Mouse (Mus musculus): ENCODE measurements around the gene Sipa1.

Sipa1 gene

DNA sequence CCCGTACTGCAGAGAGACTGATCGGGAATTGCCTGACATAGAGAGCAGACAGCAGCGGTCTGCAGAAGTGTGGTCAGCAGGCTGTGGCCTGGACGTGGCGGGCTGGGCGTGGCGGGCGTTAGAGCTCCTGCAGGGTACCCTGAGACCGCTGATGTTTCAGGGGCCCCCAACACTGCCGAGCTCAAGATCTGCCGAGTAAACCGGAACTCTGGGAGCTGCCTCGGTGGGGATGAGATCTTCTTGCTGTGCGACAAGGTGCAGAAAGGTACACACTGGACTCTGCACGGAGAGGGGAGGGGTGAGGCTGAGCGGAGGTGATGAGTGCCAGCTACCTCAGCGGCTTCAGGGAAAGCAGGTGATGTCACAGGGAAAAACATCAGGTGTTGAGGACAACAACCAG lies 22.5 kb downstream of the Sipa1 start:
- no peak for DNase-seq

DNA sequence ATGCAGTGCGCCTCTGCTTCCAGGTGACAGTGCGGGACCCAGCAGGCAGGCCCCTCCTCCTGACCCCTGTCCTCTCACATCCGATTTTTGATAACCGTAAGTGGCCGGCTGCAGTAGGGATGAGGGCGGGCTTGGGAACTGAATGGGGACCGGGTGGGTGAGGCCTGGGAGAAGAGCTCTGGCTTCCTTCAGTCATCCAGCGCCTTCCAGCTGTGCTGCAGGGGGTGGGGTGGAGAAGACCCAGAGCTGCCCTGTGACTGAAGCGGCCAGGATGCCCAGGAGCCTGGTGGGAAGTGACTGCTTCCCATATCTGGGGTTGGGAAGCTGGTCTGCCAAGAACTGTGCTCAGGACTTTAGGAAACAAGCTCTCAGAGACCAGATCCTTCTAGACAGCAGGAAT lies 23.2 kb downstream of the Sipa1 start:
- DNase-seq = no peak

GRCm38 (mm10) chr19:5638416-5639005 lies 25.0 kb downstream of the Sipa1 start:
- no peak for DNase-seq

DNA sequence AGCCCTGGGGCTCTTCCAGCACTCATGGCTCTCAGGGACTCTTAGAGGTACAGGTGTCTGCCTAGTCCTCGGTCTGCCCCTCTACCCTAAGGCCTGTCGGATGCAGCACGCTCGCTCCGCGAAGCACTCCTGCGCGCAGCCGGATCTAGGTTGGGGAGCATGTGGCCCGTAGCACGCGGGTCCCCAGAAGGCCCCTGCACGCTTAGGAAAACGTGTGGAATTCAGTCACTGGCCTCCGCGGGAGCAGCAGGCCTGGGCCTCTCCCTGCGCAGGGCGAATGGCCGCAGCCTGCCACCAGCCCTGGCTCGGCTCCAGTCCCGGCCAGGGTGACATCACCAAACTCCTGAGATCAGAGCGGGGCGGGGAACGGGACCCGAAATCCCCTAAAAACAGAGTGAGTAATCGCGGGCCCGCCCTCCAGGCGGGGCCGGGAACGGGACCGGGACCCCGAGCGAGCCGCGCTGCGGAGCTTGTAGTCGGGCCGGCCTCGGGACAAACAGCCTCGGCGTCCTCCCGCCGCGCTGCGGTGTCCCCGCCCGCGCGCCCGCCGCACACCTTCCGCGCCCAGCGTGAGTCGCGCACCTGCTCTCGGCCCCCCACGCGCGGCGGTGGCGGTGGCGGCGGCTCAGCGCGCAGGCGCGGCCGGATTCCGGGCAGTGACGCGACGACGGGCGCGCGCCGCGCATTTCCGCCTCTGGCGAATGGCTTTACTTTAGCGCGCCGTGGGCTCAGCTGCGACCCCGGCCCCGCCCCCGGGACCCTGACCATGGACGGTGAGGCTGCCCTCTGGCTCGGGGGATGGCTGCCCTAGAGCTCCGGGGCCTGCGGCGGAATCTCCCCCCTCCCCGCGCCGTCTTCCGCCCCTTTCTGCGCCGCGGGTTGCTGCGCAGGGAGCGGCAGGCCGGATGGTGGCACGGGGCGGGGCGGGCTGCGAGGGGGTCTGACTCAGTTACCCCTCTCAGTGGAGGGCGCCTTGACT lies 26.1 kb downstream of the Sipa1 start, which contains the start of gene Rela:
Gene Rela (plus strand): TSS at position 415 of the 979 bp plus-strand sequence.
- DNase-seq = peak; percentile 92

DNA sequence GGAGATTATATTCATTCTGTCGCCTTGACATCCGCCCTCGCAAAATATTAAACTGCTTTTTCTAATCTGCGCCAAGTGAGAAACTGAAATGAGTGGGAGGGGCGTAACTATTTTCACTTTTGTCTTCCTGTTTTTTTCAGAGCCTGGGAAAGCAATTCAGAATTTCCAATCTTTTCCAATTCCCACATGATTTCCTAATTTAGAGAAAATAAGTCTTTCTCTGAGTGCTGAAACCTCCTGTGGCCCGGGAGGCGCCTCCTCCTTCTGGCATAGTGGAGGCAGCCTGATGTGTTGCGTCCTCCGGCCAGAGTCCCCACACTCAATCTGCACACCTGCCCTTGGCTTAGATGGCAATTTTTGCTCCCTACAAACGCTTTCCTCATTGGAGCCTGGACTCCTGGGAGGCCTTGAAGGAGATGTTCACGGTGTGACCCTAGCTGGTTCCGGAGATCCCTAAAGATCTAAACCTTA lies 26.9 kb downstream of the Sipa1 start:
- peak; percentile 34 for DNase-seq

DNA sequence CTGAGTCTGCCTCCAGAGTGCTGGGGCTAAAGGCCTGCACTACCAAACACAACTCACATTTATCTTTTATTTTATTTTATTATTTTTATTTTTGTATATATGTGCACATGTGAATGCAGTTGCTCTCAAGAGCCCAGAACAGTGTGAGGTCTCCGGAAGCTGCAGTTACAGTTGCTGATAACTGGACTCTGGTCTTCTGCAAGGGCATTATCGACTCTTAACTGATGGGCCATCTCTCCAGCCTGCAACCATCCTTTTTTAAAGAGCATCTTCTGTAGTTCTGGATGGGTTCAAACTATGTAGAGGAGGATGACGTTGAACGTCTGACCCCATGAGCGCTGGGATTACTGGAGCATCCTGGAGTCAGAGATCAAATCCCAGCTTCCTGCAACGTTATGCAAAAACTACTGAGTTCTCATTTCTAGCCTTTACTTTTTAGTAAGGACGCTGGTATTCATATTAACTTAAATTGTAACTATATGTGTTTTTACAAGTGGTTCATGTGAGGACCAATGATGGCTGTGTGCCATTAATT lies 27.4 kb downstream of the Sipa1 start:
- DNase-seq = no peak

- DNase-seq = no peak
Measured at GRCm38 (mm10) chr19:5632120-5632519, 31.4 kb downstream of the Sipa1 start.

DNA sequence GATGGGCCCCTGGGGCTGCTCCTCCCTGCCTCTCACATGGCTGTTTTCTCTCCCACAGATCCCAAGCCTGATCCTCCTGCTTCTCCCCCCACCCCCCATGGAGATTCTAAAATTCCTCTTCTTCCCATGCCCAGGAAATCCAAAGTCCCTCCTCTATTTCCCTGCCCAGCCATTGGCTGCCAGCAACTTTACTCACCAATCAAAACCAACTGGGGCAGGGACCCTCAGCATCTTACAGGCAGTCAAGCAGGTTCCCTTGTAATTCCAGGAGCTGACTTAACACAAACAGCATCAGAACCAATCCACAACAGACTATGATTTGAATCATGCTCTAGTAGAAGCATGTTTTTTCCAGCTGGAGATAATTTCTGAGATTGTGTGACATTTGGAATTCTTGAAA lies 33.6 kb downstream of the Sipa1 start:
- DNase-seq = no peak

DNA sequence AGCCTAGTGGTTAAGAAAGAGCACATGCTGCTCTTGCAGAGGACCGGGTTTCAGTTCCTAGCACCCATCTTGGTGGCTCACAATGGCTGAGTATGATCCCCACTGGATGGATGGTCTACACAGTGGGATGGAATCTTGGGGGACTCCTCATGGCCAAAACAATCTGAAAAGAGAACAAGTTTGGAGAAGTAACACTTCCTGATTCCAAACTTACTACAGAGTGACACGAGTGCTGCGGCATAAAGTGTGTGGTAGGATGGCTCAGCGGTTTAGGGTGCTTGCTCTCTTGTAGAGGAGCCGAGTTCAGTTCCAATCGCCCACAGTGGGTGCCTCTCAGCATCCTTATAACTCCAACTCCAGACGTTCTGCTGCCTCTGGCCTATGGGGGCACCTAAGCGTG lies 38.2 kb downstream of the Sipa1 start:
- no peak for DNase-seq

DNA sequence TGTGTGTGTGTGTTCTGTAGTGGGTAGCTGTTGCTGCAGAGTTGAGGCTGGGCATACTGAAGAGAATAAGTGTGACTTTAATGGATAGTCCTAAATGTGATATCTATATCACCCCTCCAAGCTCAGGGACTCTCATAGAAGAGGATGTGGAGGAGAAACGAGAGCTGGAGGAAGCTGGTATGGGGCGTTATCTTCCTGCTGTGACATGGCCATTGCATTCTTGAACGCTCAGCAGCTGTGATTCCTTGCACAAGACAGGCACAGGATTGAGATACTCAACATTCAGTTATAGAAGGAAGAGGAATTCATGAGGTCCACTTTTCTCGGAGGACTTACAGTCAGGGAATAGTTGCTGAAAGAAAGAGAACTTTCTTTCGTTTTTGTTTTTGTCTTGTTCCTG lies 41.6 kb downstream of the Sipa1 start:
- DNase-seq = no peak

DNA sequence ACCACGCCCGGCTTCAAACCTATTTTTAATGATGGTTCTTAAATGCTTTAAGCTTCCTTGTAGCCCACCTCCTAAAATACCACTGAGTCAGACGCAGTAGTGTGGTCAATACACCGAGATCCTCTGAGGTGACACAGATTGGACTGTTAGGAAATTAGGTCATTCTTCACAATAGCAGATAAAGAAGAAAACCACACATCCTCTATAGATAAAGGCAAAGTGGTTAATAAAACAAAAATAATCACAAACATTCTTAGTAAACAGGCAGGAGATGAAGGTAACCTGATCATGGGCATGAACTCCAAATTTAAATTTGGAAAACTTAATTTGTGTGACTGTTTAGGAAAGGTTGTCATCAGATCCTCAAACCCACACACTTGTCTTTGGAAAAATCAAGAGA lies 43.5 kb downstream of the Sipa1 start:
- DNase-seq = no peak

GRCm38 (mm10) chr19:5614953-5615352 lies 48.6 kb downstream of the Sipa1 start:
- no peak for DNase-seq

GRCm38 (mm10) chr19:5612762-5613411 lies 50.6 kb downstream of the Sipa1 start:
- DNase-seq = no peak

DNA sequence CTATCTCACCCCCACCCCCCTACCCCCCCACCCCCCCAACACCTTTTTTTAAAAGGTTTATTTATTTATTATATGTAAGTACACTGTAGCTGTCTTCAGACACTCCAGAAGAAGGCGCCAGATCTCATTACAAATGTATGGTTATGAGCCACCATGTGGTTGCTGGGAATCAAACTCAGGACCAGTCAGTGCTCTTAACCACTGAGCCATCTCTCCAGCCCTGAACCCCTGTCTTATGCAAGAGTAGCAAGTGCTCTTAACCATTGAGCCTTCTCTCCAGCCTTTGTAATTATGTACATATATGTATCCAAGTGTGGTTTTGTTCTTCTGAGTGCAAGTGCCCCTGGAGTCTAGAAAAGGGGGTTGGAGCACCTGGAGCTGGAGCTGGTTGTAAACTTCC lies 51.5 kb downstream of the Sipa1 start:
- no peak for DNase-seq

GRCm38 (mm10) chr19:5609547-5610404 lies 53.7 kb downstream of the Sipa1 start, which contains the start of gene Kat5:
TSS of gene Kat5 (minus strand) at chr19:5610237.
- DNase-seq = peak; percentile 96

GRCm38 (mm10) chr19:5609171-5609546 lies 54.3 kb downstream of the Sipa1 start:
- no peak for DNase-seq

DNA sequence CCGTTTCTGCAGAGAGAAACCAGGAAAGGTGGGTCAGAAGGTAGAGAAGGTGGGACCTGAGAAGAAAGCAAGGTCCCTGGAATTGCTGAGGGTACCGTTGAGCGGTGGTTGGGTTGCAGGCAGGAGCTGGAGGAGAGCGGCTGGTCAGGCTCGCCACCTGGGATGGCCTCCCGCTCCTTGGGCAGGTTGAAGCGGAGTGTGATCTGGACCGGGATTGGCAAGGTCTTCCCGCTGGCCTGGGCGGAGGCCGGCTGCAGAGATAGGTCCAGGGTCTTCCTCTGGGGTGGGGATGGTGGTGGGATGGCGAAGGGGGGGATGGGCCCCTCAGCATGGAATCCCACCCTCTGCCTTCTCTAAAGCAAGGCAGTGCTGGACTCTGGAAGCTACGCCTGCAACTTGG lies 54.8 kb downstream of the Sipa1 start:
- DNase-seq = no peak

GRCm38 (mm10) chr19:5607705-5608410 lies 55.6 kb downstream of the Sipa1 start:
- no peak for DNase-seq

DNA sequence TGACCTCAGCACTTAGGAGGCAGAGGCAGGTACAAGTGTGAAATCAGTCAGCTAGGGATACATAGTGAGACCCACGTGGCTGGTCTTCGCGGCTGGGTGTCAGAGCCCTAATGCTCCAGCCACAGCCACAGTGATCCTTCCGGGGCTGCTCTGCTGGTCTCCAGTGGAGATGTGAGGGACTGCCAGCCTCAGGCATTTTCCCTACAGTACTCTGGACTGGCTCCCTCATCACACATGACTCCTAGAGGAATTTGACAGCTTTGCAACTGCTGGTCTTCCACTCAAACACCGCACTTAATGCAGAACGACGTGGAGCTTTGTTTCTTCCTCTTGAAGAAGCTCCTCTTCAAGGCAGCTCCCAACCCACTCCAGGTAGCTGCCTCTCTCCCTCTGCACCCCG lies 57.3 kb downstream of the Sipa1 start:
- no peak for DNase-seq

DNA sequence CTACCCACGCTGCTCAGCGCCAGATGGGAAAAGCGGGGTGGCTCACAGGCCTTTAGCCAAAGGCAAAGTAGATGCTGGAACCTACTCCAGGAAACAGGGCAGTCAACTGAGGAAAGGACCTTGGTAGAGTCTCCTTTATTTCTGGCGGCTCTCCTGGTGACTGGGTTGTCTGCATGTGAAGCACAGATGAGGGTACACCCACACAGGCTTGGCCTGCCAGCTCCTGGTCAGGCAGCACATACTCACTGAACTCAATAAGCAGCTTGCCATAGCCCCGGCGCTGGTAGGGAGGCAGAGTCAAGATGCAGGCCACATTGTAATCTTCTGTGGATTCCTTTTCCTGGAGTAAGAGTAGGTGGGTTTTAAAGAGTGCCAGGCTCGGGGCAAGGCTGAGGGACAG lies 58.4 kb downstream of the Sipa1 start:
- DNase-seq = no peak

DNA sequence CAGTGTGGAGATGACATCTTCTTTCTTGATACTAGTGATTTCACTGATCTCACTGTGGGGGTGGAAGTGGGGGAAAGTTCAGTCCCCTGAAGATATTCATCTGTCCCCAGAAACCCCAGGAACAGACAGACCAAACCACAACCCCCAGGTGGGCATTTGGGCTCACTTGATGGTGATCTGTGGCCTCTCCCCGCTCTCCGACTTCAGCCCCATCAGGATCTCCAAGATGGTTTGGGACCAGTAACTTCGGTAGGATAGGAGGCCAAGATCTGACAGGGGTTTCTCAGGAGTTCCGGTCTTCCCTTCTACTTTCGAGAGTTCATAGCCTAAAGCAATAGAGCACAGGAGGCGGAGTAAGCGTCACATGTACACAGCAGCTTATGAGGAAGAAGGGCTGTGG lies 59.8 kb downstream of the Sipa1 start:
- no peak for DNase-seq

Data from right cerebral cortex, postnatal 25 days (tissue).